Mouse (Mus musculus) spleen, adult 2 months (tissue): ENCODE results near the gene Gm5901.

Experiments
- CTCF ChIP-seq: fragments of 200-500 bp; IDR thresholded peaks from 2 replicates; pipeline ENCODE4 v1.5.1; 2011; ENCODE audit warnings: mild to moderate bottlenecking, inconsistent platforms; ENCODE audit not compliant: insufficient read depth, insufficient read length, insufficient replicate concordance; ENCODE audit errors: extremely low read depth
- POLR2A ChIP-seq: fragments of 200-500 bp; IDR thresholded peaks from 2 replicates; pipeline ENCODE4 v1.6.1; 2011; ENCODE audit warnings: low read depth, low read length, inconsistent platforms

GRCm38 (mm10) chr7:105387696-105388095 lies 12.9 kb downstream of the Gm5901 start:
- no peak for TF ChIP-seq CTCF
- TF ChIP-seq POLR2A = no peak
